Mouse (Mus musculus): ENCODE measurements around the gene Ly75. TPM values are rescaled to one million over a fixed set of nuclear protein-coding genes. Genes with fewer than 3 reads are reported as not detected.

The Ly75 gene
- total and polyA plus RNA-seq, 2 experiments from 2014 or later: 1.5 to 2.9 TPM

DNA sequence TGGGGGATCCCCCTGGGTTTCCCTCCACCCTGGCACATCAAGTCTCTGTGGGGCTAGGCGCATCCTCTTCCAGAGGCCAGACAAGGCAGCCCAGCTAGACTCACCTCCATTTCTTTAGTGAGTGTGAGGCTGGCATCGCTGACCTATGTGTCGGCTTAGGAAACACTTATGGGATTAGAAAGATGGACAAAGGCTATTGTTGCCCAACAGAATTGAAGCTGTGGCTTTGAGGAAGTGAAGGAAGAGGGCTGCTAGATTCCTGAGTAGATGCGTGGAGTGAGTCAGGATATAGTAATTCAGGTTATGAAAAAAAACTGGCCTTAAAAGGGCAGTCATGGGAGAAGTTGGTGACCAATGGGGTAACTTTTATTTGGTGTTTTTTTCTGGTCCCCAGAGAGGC, 13.6 kb downstream of the Ly75 start:
- no peak for DNase-seq (ENCODE audit: low spot score)
- WGBS: 62% methylated on average over 4 of the region's 4 CpGs
- no peaks in the 10 kb centered on the region for H3K4me1 ChIP-seq (ENCODE audit: insufficient read depth, low read length)
- TF ChIP-seq CTCF (IDR thresholded peaks at IDR 0.05): no peak
- ATAC-seq (ENCODE audit: low FRiP score): no peak
- H3K27me3 ChIP-seq (ENCODE audit: insufficient read depth, low read length): no peaks in the 10 kb centered on the region
- H3K36me3 ChIP-seq (ENCODE audit: insufficient read depth, low read length): no peaks in the 10 kb centered on the region
- no peak overlapping the region for H3K4me2 ChIP-seq (ENCODE audit: low read depth, low read length, poor library complexity, severe bottlenecking)
- H3K4me3 ChIP-seq (ENCODE audit: low read depth, low read length): no peak overlapping the region
- no peak overlapping the region for H3K9ac ChIP-seq (replicated peaks; ENCODE audit: low read length, poor library complexity, severe bottlenecking)
- H3K27ac ChIP-seq (ENCODE audit: low read depth, low read length): no peak overlapping the region
- H3K9me3 ChIP-seq (ENCODE audit: low read length): no peaks in the 10 kb centered on the region

DNA sequence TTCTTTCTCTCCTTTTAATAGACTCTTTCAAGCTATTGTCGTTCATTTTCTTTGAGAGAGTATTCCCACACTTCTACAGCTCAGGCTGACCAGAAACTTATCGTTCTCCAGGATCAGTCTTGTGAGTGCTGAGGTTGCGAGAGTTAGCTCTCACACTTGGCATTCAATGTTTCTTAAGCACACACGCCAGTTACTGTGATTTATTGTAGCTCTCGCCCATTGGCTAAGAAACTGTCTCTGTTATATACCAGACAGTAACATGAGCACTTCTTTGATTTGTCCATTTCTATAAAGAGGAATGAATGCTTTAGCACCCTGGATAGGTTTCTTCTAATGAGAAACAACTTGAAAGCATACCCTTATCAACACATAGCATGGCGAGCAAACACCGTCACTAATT, 15.2 kb downstream of the Ly75 start:
- Histone ChIP-seq H3K9me3 (ENCODE audit: low read length) (no peaks in the 10 kb centered on the region), H3K27ac (ENCODE audit: low read depth, low read length) (no peak overlapping the region), H3K4me1 (ENCODE audit: insufficient read depth, low read length) (no peaks in the 10 kb centered on the region), H3K9ac (replicated peaks; ENCODE audit: low read length, poor library complexity, severe bottlenecking) (no peak overlapping the region), H3K4me2 (ENCODE audit: low read depth, low read length, poor library complexity, severe bottlenecking) (no peak overlapping the region), H3K27me3 (ENCODE audit: insufficient read depth, low read length) (no peaks in the 10 kb centered on the region), H3K4me3 (ENCODE audit: low read depth, low read length) (no peak overlapping the region), H3K36me3 (ENCODE audit: insufficient read depth, low read length) (no peaks in the 10 kb centered on the region)
- no peak for TF ChIP-seq CTCF (IDR thresholded peaks at IDR 0.05)
- no peak for DNase-seq (ENCODE audit: low spot score)
- ATAC-seq (ENCODE audit: low FRiP score): no peak
- 94% methylated on average over 7 of the region's 7 CpGs for WGBS

DNA sequence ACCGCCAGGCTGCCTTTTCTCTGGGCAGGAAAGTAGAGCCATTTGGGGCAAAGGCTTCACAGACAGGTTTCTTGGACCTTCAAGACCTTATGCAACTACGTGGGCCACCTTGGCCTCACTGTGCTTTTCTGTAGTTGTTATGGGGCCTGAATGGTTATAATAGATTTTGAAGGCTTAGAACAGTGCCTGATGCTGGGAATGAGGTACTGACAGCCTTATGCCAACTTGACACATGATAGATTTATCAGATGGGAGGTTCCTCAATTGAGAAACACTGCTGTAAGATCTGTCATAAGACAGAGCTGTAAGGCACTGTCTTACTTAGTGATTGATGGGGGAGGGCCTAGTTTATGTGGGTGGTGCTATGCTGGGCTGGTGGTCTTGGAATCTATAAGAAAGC, 15.9 kb downstream of the Ly75 start:
- Histone ChIP-seq H3K36me3 (ENCODE audit: insufficient read depth, low read length) (no peaks in the 10 kb centered on the region), H3K27me3 (ENCODE audit: insufficient read depth, low read length) (no peaks in the 10 kb centered on the region), H3K4me2 (ENCODE audit: low read depth, low read length, poor library complexity, severe bottlenecking) (no peak overlapping the region), H3K27ac (ENCODE audit: low read depth, low read length) (no peak overlapping the region), H3K4me3 (ENCODE audit: low read depth, low read length) (no peak overlapping the region), H3K4me1 (ENCODE audit: insufficient read depth, low read length) (no peaks in the 10 kb centered on the region), H3K9me3 (ENCODE audit: low read length) (no peaks in the 10 kb centered on the region), H3K9ac (replicated peaks; ENCODE audit: low read length, poor library complexity, severe bottlenecking) (no peak overlapping the region)
- ATAC-seq (ENCODE audit: low FRiP score): no peak
- no peak for DNase-seq (ENCODE audit: low spot score)
- WGBS: 87% methylated on average over 2 of the region's 2 CpGs
- no peak for TF ChIP-seq CTCF (IDR thresholded peaks at IDR 0.05)

DNA sequence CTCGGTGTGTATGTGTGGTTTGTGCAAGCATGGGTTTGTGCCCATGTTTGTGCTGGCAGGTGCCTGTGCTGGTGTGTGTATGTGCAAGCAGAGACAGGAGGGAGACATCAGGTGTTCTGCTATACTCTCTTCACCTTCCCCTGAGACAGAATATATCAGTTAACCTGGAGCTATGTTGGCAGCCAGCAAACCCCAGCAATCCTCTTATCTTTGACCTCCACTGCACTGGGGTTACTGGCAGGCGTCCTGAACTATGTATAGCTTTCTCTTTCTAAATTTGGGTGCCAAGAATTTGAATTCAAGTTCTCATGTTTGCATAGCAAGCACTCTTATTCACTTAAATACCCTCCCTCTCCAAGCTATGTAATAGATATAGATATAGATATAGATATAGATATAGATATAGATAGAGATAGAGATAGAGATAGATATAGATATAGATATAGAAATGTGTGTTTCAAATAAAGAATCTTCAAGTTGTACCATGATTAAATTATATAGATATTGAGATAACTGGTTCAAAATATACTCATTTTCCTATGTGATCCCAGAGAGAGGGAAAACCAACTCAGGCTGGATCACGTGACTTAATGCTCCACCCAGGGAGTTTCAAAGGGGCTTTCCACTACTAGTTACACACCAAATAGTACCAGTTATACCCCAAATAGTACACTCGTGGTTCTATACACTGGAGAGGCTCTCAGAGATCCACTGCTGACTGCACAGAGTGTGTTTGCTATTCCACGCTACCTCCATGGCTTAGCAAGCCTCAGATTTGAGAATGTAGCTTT, 17.1 kb downstream of the Ly75 start:
- TF ChIP-seq CTCF (IDR thresholded peaks at IDR 0.05): no peak
- H3K36me3 ChIP-seq (ENCODE audit: insufficient read depth, low read length): no peaks in the 10 kb centered on the region
- H3K4me2 ChIP-seq (ENCODE audit: low read depth, low read length, poor library complexity, severe bottlenecking): no peak overlapping the region
- no peaks in the 10 kb centered on the region for H3K27me3 ChIP-seq (ENCODE audit: insufficient read depth, low read length)
- DNase-seq (ENCODE audit: low spot score) (no peak), ATAC-seq (ENCODE audit: low FRiP score) (no peak)
- no peaks in the 10 kb centered on the region for H3K4me1 ChIP-seq (ENCODE audit: insufficient read depth, low read length)
- H3K27ac ChIP-seq (ENCODE audit: low read depth, low read length): no peak overlapping the region
- H3K9ac ChIP-seq (replicated peaks; ENCODE audit: low read length, poor library complexity, severe bottlenecking): no peak overlapping the region
- H3K4me3 ChIP-seq (ENCODE audit: low read depth, low read length): no peak overlapping the region
- no peaks in the 10 kb centered on the region for H3K9me3 ChIP-seq (ENCODE audit: low read length)
- 85% methylated on average over 5 of the region's 5 CpGs for WGBS

DNA sequence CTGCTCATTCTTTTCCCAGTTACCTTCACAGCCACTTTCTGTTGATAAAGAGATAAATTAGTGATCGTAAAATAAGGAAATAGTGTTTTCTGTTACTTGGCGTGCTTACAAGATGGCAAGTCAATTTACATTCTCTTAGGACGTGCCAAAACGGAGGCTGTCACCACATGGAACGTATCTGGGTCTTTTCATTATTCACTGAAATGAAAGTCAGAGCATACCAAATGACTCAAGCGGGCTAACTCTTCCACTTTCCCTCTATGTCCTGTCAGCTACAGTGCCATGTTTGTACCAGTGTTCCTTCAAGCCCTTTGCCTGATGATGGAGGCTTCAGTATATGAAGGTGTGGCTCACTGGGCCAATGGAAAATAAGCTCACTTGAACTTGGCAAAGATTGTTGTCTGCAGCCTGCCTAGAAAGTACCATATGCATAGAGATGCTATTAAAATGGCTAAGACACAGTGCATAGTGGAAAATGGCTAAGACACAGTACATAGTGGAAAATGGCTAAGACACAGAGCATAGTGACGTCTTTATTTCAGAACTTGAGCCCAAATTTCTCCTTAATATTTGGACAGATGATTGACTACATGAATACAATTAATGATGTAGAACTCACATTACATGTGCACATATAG, 17.8 kb downstream of the Ly75 start:
- Histone ChIP-seq H3K27ac (ENCODE audit: low read depth, low read length) (no peak overlapping the region), H3K4me2 (ENCODE audit: low read depth, low read length, poor library complexity, severe bottlenecking) (no peak overlapping the region), H3K36me3 (ENCODE audit: insufficient read depth, low read length) (no peaks in the 10 kb centered on the region), H3K4me1 (ENCODE audit: insufficient read depth, low read length) (no peaks in the 10 kb centered on the region), H3K27me3 (ENCODE audit: insufficient read depth, low read length) (no peaks in the 10 kb centered on the region), H3K9ac (replicated peaks; ENCODE audit: low read length, poor library complexity, severe bottlenecking) (no peak overlapping the region), H3K4me3 (ENCODE audit: low read depth, low read length) (no peak overlapping the region), H3K9me3 (ENCODE audit: low read length) (no peaks in the 10 kb centered on the region)
- 86% methylated on average over 7 of the region's 7 CpGs for WGBS
- DNase-seq (ENCODE audit: low spot score) (no peak), ATAC-seq (ENCODE audit: low FRiP score) (no peak)
- TF ChIP-seq CTCF (IDR thresholded peaks at IDR 0.05): no peak

DNA sequence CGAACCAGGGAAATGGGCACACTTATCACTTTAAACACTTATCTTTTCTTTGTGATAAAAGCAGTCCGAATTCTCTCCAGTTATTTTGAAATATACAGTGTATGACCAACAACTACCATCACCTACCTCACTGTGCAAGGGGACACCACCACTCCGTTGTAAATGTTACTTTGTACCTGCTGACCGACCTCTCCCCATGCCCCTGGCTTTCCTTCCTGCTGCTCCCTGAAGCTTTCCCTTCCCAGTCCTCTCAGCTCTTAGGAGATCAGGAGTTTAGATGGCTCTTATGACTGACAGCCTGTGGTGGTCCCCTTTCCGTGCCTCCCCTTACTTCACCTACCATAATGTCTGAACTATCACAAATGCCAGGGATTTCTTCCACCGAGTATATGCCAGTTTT, 21.0 kb downstream of the Ly75 start:
- Histone ChIP-seq H3K9ac (replicated peaks; ENCODE audit: low read length, poor library complexity, severe bottlenecking) (no peak overlapping the region), H3K27me3 (ENCODE audit: insufficient read depth, low read length) (no peaks in the 10 kb centered on the region), H3K4me1 (ENCODE audit: insufficient read depth, low read length) (no peaks in the 10 kb centered on the region), H3K4me2 (ENCODE audit: low read depth, low read length, poor library complexity, severe bottlenecking) (no peak overlapping the region), H3K9me3 (ENCODE audit: low read length) (no peaks in the 10 kb centered on the region), H3K36me3 (ENCODE audit: insufficient read depth, low read length) (no peaks in the 10 kb centered on the region), H3K27ac (ENCODE audit: low read depth, low read length) (no peak overlapping the region), H3K4me3 (ENCODE audit: low read depth, low read length) (no peak overlapping the region)
- TF ChIP-seq CTCF (IDR thresholded peaks at IDR 0.05): no peak
- WGBS: 87% methylated on average over 6 of the region's 6 CpGs
- ATAC-seq (ENCODE audit: low FRiP score) (no peak), DNase-seq (ENCODE audit: low spot score) (no peak)

Data from midbrain, postnatal 0 days (tissue).